Comparison of ENCODE assay signal across 8 mouse cellular contexts in the genomic region with DNA sequence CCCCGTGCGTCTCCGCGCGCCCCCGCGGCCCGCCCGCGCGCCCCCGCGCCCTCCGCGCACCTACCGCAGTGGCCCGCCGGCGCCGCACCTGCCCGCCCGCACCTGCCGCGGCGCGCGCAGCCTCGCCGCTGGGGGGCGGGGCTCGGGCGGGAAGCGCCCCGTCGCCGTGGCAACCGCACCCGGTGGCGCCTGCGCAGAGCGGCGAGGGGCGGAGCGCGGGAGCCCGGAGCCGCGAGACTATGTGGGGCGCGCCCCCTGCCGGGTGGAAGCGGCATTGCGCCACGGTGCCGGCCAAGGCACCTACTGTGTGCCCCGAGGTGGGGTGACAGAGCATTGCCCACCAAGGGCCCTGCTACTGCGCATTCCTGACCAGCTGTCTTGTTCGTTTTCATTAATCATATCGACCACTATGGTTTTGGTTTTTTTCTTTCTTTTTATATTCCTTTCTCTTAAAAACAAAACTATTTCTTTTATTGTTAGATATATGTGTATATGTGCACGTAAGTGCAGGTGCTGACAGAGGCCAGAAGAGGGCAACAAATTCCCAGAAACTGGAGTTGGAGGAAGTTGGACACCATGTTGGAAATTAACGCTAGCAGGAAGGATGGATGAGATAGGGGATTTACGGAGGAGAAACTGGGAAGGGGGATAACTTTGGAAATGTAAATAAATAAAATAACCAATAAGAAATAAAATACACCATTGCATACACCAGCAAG. TPM values are rescaled to one million over a fixed set of nuclear protein-coding genes. Genes with fewer than 3 reads are reported as not detected.
DNase-seq lines count a peak whose midpoint lies in the region; ATAC-seq lines count a peak whose summit lies in the region.

A gene (minus strand): TSS at position 90 of the 719 bp plus-strand sequence.

- H3K36me3 ChIP-seq in intestine, embryonic 15.5 days = no peaks in the 10 kb centered on the region

- no peaks in the 10 kb centered on the region for H3K27me3 ChIP-seq in intestine, embryonic 15.5 days (replicated peaks)

- H3K4me3 ChIP-seq in intestine, embryonic 15.5 days (replicated peaks) = peak within 1 kb of the TSS; percentile 62

- 11% methylated on average over 44 of the region's 62 CpGs for WGBS in intestine, embryonic 15.5 days

- peaks cover 26% of the 10 kb centered on the region for H3K4me1 ChIP-seq in intestine, embryonic 15.5 days (replicated peaks)

- peak; percentile 50 for ATAC-seq in intestine, embryonic 15.5 days
- peak; percentile 79 for ATAC-seq in megakaryocyte progenitor cell, adult 5-6 weeks (replicated peaks; ENCODE audit: poor library complexity)
- no peak for ATAC-seq in inflammation-experienced regulatory T-cells, adult 6 months

- H3K9me3 ChIP-seq in intestine, embryonic 15.5 days = no peaks in the 10 kb centered on the region

- H3K27ac ChIP-seq in intestine, embryonic 15.5 days = peak within 1 kb of the TSS; percentile 84

- H3K4me2 ChIP-seq in intestine, embryonic 15.5 days (replicated peaks) = peak within 1 kb of the TSS; percentile 93

- peak within 1 kb of the TSS; percentile 59 for H3K9ac ChIP-seq in intestine, embryonic 15.5 days

- peak; percentile 91 for DNase-seq in adrenal gland, postnatal 14 days
- peak; percentile 76 for DNase-seq in embryo, embryonic 10 days (ENCODE audit: low spot score)
- DNase-seq in gastrocnemius, postnatal 4 days (ENCODE audit: low spot score in 2 of 2) = peak; percentile 81 to 84
- peak; percentile 62 to 76 for DNase-seq in left cerebral cortex, postnatal 25 days (ENCODE audit: low spot score in 2 of 2)
- DNase-seq in right cerebral cortex, postnatal 25 days = peak; percentile 81

- intact Hi-C loops in left cerebral cortex, postnatal 25 days (cut with DNase I) = loop anchor here (1.0 to 10.0 kb wide), 2 partner anchors 45 to 337 kb away; no protein-coding TSS in a partner anchor

RNA-seq across cellular contexts. Expression of the gene that starts here (rescaled TPM):
- 18.2 and 20.7 TPM in 2 replicates for total RNA-seq in adrenal gland, postnatal 14 days (2021)
- 10 to 100 TPM; 50.3 to 50.7 TPM for total RNA-seq in gastrocnemius, postnatal 4 days (2021)
- polyA plus RNA-seq in intestine, embryonic 15.5 days (2015; fragmentation: Nextera tagmentation; extraction: Ambion mirVana) = 10.0 and 10.7 TPM in 2 replicates
- 10 to 100 TPM; 39.0 to 44.7 TPM for total RNA-seq in left cerebral cortex, postnatal 25 days (2021)
- 1.6 and 2.7 TPM in 2 replicates for total RNA-seq in megakaryocyte progenitor cell, adult 5-6 weeks (2015)
- 1.3 and 2.0 TPM in 2 replicates for total RNA-seq in megakaryocyte progenitor cell, adult 5-6 weeks (2017)
- 1 to 10 TPM; 1.4 to 3.2 (median 1.4) TPM for polyA plus RNA-seq in inflammation-experienced regulatory T-cells, adult 6 months (2017; shearing (Covaris generic))
